Mouse (Mus musculus) heart, embryonic 16.5 days (tissue): ENCODE data around the gene Cyp4b1. TPM values are rescaled to one million over a fixed set of nuclear protein-coding genes. Genes with fewer than 3 reads are reported as not detected.

Source experiments
- ATAC-seq: fragments of 200-750 bp; cut with Nextera tagmentation; replicated peaks from 2 replicates; pipeline ENCODE4 v1.8.0; 2017; ENCODE audit warnings: moderate number of reproducible peaks; ENCODE audit not compliant: insufficient read depth, low FRiP score; ENCODE audit errors: extremely low read depth
- H3K27ac ChIP-seq: fragments of 300-500 bp; sonication (generic); 2 replicates; pipeline ENCODE4 v1.5.1; 2014; ENCODE audit warnings: mild to moderate bottlenecking, low read length, control low read depth, moderate library complexity
- H3K27me3 ChIP-seq: fragments of 300-500 bp; sonication (generic); 2 replicates; pipeline ENCODE4 v1.6.1; 2014; ENCODE audit warnings: low read length, mixed read lengths; ENCODE audit not compliant: control insufficient read depth, insufficient read depth
- H3K36me3 ChIP-seq: fragments of 300-500 bp; sonication (generic); 2 replicates; pipeline ENCODE4 v1.6.1; 2014; ENCODE audit not compliant: control insufficient read depth, insufficient read depth
- H3K4me1 ChIP-seq: fragments of 300-500 bp; sonication (generic); 2 replicates; pipeline ENCODE4 v1.6.1; 2014; ENCODE audit warnings: low read length, mixed read lengths; ENCODE audit not compliant: control insufficient read depth, insufficient read depth
- H3K4me2 ChIP-seq: fragments of 300-500 bp; sonication (generic); 2 replicates; pipeline ENCODE4 v1.6.1; 2014; ENCODE audit warnings: low read depth, mild to moderate bottlenecking, control low read depth, low read length
- H3K4me3 ChIP-seq: fragments of 300-500 bp; sonication (generic); 2 replicates; pipeline ENCODE4 v1.5.1; 2014; ENCODE audit warnings: mild to moderate bottlenecking, control low read depth, low read length
- H3K9ac ChIP-seq: fragments of 300-500 bp; sonication (generic); 2 replicates; pipeline ENCODE4 v1.6.1; 2014; ENCODE audit warnings: low read length, control low read depth
- H3K9me3 ChIP-seq: fragments of 300-500 bp; sonication (generic); replicated peaks from 2 replicates; pipeline ENCODE4 v1.6.1; 2016; ENCODE audit warnings: low read length; ENCODE audit not compliant: control insufficient read depth
- WGBS: fragments of 180-500 bp; shearing (Covaris S2); extraction: QIAGEN DNeasy Blood & Tissue Kit; methylation state at CpG from one replicate; pipeline ENCODE4 v1.1.7; 2014; 5-methylcytosine and 5-hydroxymethylcytosine counted together
- polyA plus RNA-seq: library from polyadenylated mRNA; unstranded; fragments of >200 nt; fragmentation: Nextera tagmentation; extraction: Ambion mirVana; gene quantifications from 2 replicates; pipeline ENCODE4 v1.2.1, GENCODE M21; 2015

The Cyp4b1 gene
- polyA plus RNA-seq, 1 experiment from 2014 or later: 4.0 TPM

DNA sequence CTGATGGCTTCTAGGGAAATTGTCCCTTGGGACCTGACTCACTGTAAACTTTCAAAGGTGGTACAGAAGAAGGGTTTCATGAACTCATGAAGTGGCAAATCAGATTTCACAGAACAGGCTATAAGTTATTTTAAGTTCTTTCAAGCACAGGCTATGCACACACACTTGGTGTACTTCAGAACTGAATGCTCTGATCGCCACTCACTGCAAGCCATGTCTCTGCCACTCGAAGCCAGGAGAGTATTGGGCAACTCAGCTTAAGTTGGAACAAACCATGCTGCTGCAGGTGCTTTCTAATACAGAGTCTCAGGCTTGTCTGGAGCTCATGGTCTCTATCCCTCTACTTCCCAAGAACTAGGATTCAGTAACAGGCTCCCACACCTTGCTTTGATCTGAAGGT is 71.7 kb downstream of the Cyp4b1 start:
- H3K36me3 ChIP-seq: no peaks in the 10 kb centered on the region

DNA sequence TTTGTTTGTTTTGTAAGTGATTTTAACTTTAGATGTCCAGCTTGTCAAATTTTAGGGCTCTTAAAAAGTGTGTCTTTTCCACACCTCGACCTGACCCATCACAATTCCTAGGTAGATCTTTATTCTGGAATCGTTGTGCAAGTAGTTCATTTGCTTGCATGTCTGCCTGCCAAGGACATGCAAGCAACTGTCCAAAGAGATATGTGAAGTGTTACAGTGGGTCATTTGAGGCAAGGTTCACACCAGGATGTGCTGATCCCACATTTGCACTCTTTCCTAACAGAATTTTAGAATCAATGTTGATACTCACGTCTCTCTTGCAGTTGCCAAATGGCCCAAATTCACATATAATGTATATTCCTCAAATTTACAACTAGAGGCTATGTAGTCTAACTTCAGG is 72.3 kb downstream of the Cyp4b1 start:
- no peak for ATAC-seq
- Histone ChIP-seq H3K9ac (no peak overlapping the region), H3K27ac (no peak overlapping the region), H3K4me2 (no peak overlapping the region), H3K4me3 (no peak overlapping the region), H3K4me1 (no peaks in the 10 kb centered on the region), H3K36me3 (no peaks in the 10 kb centered on the region), H3K9me3 (no peaks in the 10 kb centered on the region), H3K27me3 (no peaks in the 10 kb centered on the region)
- 73% methylated on average over 3 of the region's 3 CpGs for WGBS

More for the DNA sequence above, 71.7 kb downstream of the Cyp4b1 start:
- Histone ChIP-seq H3K9ac (no peak overlapping the region), H3K27me3 (no peaks in the 10 kb centered on the region), H3K27ac (no peak overlapping the region), H3K4me1 (no peaks in the 10 kb centered on the region), H3K9me3 (no peaks in the 10 kb centered on the region), H3K4me2 (no peak overlapping the region), H3K4me3 (no peak overlapping the region)
- ATAC-seq: no peak
- WGBS: 67% methylated on average over 2 of the region's 2 CpGs

Other genes starting within 250 kb of the Cyp4b1 start
- gene Cyp4a12b, start 236.1 kb downstream of the Cyp4b1 start, polyA plus RNA-seq: not detected in 2 replicates
- not detected in 2 replicates for gene Cyp4a30b, start 195.1 kb downstream of the Cyp4b1 start, polyA plus RNA-seq
- not detected in 2 replicates for gene Cyp4a14, start 151.6 kb downstream of the Cyp4b1 start, polyA plus RNA-seq
- gene Cyp4a10, start 129.5 kb downstream of the Cyp4b1 start, polyA plus RNA-seq: not detected in 2 replicates
- not detected in 2 replicates for gene Cyp4a31, start 84.1 kb downstream of the Cyp4b1 start, polyA plus RNA-seq
- not detected in 2 replicates for gene Cyp4a32, start 46.8 kb downstream of the Cyp4b1 start, polyA plus RNA-seq
- 23.6 and 25.1 TPM in 2 replicates for gene Efcab14, start 90.0 kb upstream of the Cyp4b1 start, polyA plus RNA-seq
- 0.19 TPM in 1 of 2 replicates, not detected in the other for gene Tex38, start 133.3 kb upstream of the Cyp4b1 start, polyA plus RNA-seq
- gene Atpaf1, start 137.1 kb upstream of the Cyp4b1 start, polyA plus RNA-seq: 65.5 and 69.9 TPM in 2 replicates
- 9.2 and 12.4 TPM in 2 replicates for gene Mob3c, start 180.4 kb upstream of the Cyp4b1 start, polyA plus RNA-seq
- 22.7 and 24.7 TPM in 2 replicates for gene Mknk1, start 191.5 kb upstream of the Cyp4b1 start, polyA plus RNA-seq
- gene Kncn, start 236.7 kb upstream of the Cyp4b1 start, polyA plus RNA-seq: not detected in 2 replicates
- gene 6430628N08Rik, start 242.9 kb upstream of the Cyp4b1 start, polyA plus RNA-seq: not detected in 2 replicates